Mouse (Mus musculus): ENCODE results near the gene Anapc15-ps.

GRCm38 (mm10) chr10:95673351-95673750 is at the start of gene Anapc15-ps:
- no peak for TF ChIP-seq CTCF (conservative IDR thresholded peaks at IDR 0.05; ENCODE audit: insufficient read depth, insufficient read length, low read depth, low read length)
- no peak for TF ChIP-seq POLR2A (IDR thresholded peaks at IDR 0.05; ENCODE audit: low read depth, low read length)

Measured in kidney, adult 2 months (tissue).